Mouse (Mus musculus) ES-E14 (cell line): ENCODE measurements at regions not wholly inside any gene's neighbourhood (a gene's known extent, or its start where the extent isn't known, plus 50 kb on each side); places are given as distances from the start of the nearest gene placed in this dataset.

Source experiments
- CHD2 ChIP-seq: IDR thresholded peaks from 2 replicates; pipeline ENCODE4 v1.6.1; 2014; ENCODE audit warnings: mild to moderate bottlenecking, low read depth, low read length, inconsistent platforms
- HCFC1 ChIP-seq: IDR thresholded peaks from 2 replicates; pipeline ENCODE4 v1.6.1; 2012; ENCODE audit warnings: low read length, inconsistent platforms, borderline replicate concordance; ENCODE audit not compliant: insufficient read depth
- MAFK ChIP-seq: IDR thresholded peaks from 2 replicates; pipeline ENCODE4 v1.6.1; 2014; ENCODE audit warnings: mild to moderate bottlenecking, low read depth, low read length, inconsistent platforms; ENCODE audit not compliant: insufficient read depth
- ZC3H11A ChIP-seq: IDR thresholded peaks from 2 replicates; pipeline ENCODE4 v1.6.1; 2012; ENCODE audit warnings: low read depth, mild to moderate bottlenecking, inconsistent platforms, low read length, borderline replicate concordance
- ZNF384 ChIP-seq: IDR thresholded peaks from 2 replicates; pipeline ENCODE4 v1.6.1; 2012; ENCODE audit warnings: low read depth, low read length, inconsistent platforms

DNA sequence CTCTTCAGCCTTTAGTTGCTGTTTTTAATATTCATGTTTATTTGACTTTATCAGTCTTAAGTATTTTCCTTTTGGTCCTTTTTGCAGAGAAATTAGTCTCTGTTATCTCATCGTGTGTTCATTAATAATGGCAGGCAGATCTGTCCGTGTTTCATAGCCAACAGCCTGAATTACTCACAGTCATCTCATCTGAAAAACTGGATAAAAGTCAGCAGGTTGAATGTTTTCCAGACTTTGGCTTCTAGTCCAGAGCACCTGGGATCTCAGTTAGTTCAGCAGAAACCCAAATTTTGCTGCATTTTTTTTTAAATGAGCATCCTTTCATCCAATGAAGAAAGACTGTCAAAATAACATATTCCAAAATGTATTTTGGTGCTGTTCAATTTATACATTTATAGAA lies 224.3 kb downstream of the Btg1 start:
- TF ChIP-seq HCFC1 (no peak), MAFK (no peak), CHD2 (no peak), ZNF384 (no peak), ZC3H11A (no peak)
